Mouse (Mus musculus): ENCODE results near the gene Gmds.

Gene Gmds

DNA sequence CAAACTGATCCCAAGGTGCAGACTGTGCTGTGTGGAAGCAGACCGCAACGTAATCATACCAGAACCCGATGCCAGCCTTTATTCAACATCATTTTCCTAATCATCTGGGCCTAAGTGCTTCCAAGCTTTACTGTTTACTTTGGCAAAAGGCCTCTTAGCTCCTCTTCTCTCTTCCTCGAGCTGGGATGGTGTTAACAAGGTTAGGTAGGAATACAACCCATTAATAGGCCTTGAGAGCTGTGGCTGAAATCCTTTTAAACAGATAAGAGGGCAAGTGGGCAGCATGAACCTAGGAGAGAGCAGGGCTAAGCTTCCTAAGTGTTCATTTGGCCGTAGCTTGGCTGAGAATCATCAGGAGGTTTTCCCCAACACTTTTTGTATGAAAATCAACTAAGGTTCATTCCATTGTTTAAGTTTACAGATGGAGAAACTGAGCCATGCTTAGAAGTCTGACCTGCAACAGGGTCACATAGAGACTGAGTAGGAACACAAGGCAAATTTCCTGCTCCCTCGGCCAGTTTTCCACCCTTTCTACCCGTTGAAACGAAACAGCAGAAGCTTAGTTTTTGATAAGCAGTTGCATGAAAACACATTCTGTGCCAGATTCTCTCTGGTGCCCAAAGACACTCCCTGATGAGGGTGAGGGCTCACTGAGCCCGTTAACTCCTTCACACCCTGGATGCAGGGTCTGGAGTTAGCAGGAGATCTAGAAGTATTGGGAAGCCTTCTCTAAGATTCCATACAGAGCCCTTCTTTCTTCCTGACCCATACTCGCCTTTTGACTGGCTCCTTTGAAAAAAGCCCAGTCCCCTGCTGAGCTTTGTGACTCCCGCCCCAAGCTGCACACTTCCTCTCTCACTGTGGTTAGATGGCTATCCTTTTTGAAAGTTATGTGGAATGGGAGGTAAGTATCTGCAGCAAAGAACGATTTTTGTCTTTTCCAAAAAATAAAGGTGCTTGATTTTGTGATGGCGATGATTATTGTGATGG is 379.9 kb downstream of the Gmds start:
- intact Hi-C loops (cut with DNase I): loop anchor here (5.0 kb wide), 2 partner anchors 254 to 454 kb away; no protein-coding TSS in a partner anchor

GRCm38 (mm10) chr13:31956584-31956983 is 382.0 kb downstream of the Gmds start:
- intact Hi-C loops (cut with DNase I): loop anchor here (2.0 to 5.0 kb wide), 3 partner anchors 156 to 456 kb away; no protein-coding TSS in a partner anchor

- intact Hi-C loops (cut with DNase I): loop anchor here (2.0 to 5.0 kb wide), 3 partner anchors 155 to 456 kb away; no protein-coding TSS in a partner anchor
These were observed 382.4 kb downstream of the Gmds start for GRCm38 (mm10) chr13:31956112-31956511.

GRCm38 (mm10) chr13:31955171-31955570 is 383.4 kb downstream of the Gmds start:
- intact Hi-C loops (cut with DNase I): loop anchor here (5.0 kb wide), 2 partner anchors 257 to 457 kb away; no protein-coding TSS in a partner anchor

DNA sequence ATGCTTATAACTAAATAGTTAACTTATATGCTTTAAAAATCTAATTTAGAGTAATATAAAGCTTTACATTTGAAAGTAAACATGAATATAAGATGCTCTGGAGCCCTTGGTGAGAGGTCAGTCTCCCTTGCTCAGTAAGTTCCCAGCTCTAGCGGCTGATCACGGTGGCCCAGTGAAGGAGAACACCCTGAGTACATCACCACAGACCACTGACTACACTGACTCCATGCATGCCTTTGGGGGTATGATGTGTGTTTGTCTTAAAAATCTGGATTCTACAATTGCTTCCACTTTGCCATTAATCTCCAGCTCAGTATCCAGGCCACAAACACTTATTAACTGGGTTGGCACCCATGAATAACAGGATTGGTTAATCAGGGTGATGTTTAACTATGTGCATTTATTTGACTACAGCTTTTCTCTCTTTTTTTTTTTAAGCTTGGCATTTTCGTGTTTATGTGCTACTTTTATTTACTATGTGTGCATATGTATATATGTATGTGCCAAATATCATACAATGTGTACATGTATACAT is 393.8 kb downstream of the Gmds start:
- intact Hi-C loops (cut with DNase I): no loop called here

DNA sequence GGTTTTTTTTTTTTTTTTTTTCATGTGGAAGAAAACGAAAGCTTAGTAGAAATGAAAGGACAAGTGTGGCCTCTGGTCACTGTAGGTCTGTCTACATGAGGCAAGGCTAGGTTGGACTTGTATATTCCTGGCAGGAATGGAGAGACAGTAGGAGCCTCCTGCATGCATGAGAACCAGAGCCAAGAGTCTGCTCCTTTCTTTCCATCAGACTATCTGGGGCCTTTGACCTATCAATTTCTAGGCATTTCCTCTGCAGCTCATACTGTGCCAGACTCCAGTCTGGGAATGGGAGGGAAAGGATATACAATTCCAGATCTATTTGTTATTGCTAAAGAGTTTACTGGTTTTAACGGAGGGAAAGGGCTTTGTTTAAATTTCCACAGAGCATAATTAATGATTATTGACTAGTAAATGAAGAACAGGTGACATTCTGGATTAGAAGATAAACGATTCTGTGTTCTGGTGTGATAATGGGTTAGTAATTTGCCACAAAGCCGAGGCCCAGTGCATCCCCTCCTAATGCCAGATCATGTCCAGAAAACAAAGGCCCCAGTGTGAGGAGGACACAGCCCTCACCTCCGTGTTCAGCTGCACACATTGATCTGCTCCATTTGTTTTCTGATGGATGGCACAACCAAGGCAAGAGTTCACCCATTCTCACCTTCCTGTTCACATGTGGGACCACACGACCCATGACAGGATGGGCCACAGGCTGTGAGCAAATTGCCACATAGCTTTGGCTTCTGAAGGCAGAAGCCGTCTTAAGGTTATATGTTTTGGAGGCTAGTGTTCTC is 394.9 kb downstream of the Gmds start:
- intact Hi-C loops (cut with DNase I): no loop called here

GRCm38 (mm10) chr13:31929299-31929698 is 409.2 kb downstream of the Gmds start:
- intact Hi-C loops (cut with DNase I): no loop called here

DNA sequence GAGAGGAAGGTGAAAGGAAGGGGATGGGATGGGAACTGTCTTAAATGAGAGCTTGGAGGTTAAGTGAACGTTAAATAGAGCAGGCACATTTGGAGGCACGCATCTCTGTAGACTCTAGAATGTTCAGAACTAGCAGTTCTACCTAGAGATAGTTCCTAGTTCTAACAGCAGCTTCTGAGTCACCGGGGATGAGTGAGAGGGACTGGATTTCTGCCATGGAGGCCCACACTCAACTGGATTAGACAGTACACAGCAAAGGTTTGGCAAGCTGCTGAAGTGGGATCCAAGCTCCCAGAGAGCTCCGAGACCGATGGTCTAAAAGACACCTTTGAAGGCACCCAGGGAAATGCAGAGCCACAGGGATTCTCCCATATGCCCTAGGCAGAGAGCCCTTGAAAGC is 411.9 kb downstream of the Gmds start:
- intact Hi-C loops (cut with DNase I): no loop called here

DNA sequence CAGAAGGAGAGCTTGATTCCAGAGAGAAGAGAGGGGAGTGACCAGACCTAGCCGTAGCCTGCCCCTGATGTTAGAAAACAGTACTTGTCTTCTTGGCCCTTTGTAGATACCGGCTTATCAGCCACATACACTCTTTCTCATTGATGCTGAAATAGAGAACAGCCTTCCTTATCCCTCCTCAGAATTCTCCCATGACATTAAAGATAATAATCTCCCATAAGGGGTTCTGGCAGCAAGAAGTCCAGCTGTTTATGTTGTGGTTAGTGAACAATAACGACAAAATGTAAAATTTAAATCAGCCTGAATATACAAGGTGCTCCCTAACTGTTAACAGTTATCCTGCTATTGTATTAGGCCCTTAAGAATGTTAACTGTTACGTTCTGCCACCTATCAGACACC is 414.0 kb downstream of the Gmds start:
- intact Hi-C loops (cut with DNase I): no loop called here

DNA sequence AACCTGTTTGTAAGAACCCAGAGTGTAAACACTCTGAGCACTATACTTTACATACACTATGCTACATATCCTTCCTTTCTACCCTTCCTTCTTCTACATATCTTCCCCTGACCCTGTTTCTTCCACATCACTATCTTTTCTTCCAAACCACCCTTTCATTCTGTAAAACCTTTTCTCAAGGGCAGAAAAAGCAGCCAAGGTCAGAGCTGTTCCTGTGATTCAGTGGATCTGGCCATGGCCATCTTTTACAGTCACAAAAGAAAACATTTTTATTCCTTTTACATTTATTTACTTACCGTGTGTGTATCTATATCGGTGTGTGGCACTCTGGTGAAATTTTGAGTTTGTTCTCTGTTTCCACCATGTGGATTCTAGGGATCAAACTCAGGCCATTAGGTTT is 418.8 kb downstream of the Gmds start:
- intact Hi-C loops (cut with DNase I): no loop called here

- intact Hi-C loops (cut with DNase I): no loop called here
These were observed 421.2 kb downstream of the Gmds start for GRCm38 (mm10) chr13:31917387-31917786.

GRCm38 (mm10) chr13:31915748-31916147 is 422.8 kb downstream of the Gmds start:
- intact Hi-C loops (cut with DNase I): no loop called here

DNA sequence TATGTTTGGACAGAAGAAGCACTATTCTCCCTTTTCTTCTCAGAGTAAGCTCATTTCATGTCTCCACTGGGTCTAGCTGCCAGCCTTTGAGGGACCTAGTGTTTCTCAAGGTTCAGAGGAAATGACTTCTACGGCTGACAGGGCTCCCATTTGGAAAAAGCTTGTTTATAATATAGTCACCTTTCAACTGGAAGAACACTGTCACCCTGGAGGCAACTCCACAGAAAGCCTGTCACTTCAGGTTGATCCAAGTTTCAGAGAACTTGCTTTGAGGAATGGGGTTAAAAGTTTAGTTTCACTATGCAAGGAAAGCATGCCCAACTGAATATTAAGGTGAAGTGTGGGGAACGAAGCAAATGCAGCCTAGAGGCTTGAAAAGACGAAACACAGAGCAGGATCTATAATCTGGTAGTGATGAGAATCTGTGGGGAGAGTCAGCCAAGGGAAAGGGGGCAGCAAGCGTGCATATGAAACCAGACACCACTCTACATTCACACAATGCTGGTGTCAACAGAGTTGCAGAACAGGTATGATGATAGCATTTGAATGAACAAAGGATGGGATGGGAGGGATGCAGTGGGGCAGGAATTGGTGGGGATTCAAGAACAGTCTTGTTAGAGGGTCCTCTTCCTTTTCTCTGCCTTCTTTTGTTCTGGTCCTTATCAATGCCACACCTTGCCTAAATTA is 423.5 kb downstream of the Gmds start:
- intact Hi-C loops (cut with DNase I): no loop called here

DNA sequence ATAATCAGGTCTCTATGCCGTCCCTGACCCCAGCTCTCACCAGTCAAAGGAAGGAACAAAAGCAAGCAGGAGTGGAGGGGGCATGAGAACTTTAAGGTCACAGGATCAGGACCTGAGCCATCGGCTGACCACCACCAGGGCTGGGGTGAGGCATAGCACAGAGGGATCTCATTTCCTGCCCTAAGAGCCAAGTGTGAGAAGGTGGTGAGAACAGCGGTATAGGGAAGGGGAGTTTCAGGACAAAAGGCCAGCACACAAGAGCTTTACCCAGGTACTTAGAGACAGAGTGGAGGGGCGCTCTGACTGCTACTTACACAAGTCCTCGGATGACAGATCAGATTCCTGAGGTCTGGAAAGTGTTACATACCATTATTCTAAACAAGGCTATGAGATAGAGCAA is 426.6 kb downstream of the Gmds start:
- intact Hi-C loops (cut with DNase I): no loop called here

DNA sequence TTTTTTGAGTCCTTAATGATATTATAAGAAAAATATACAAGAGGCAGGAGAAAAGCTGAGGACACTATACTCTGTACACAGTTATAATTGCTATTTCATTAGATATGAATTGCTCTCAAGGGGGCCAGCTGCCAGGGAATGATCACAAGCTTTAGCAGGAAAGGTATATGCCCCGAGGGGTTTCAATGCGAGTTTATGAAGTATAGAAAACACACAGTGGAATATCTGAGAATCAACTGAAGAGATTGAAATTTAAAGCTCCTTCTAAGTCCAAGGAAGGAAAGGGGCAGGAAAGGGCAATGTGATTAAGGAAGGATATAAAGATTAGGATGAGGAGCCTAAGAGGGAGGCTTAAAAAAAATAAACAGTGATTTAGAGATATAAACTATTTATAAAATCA is 427.2 kb downstream of the Gmds start:
- intact Hi-C loops (cut with DNase I): no loop called here

DNA sequence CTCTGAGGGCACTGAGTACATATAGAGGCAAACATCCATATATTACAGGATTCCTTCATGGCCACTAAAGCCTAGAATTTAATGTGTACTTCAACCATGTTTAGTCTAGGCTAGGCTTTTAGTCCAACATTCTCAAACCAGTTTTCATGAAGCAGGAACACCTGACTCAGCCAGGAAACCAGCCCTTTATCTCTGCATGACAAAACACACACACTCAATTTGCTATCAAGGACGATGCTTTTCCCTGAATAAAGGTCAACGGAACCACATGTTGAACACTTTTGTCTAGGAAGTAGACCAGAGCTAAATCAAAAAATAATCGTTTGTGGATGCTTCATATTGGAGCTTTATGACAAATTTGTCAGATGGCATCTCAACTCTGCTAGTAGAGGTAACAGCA is 429.5 kb downstream of the Gmds start:
- intact Hi-C loops (cut with DNase I): no loop called here

DNA sequence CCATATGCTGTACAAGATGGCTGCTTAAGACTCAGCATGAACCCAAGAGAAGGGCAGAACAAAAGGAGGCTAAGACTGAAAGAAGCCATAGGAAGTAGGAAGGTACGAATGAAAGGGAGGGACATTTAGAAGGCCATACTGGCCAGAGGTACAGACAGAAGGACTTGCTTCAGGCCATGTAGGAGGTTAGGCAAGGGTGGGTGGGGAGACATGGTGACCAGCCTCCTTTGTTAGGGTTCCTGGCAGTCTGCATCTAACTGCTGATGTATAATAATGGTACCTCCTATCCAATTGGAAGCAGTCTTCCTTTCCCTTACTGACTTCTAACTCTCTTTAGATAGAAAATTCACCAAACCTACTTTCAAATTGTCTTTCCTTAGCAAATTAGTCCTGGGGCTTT is 432.0 kb downstream of the Gmds start:
- intact Hi-C loops (cut with DNase I): no loop called here

DNA sequence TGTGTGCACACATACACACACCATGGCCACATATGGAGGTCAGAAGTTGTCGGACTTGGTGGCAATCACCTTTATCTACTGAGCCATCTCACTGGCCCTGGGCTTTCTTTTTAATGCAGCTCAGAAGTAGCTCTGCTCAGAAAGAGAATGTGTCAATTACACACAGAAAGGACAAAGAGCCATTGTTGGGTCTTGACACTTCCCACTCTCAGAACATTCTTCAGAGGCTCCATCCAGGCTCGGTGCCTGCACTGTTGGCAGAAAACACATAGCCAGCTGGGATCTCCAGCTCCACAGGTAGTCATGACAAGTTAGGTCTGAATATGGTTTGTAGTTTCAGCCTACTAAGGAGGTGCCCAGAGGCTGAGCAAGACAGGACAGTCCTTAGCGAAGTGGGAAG is 438.3 kb downstream of the Gmds start:
- intact Hi-C loops (cut with DNase I): no loop called here

GRCm38 (mm10) chr13:31899392-31899791 is 439.1 kb downstream of the Gmds start:
- intact Hi-C loops (cut with DNase I): loop anchor here (5.0 kb wide), 1 partner anchor 77 kb away; no protein-coding TSS in a partner anchor

- intact Hi-C loops (cut with DNase I): loop anchor here (5.0 kb wide), 1 partner anchor 75 kb away; no protein-coding TSS in a partner anchor
These were observed 441.0 kb downstream of the Gmds start for GRCm38 (mm10) chr13:31897493-31897892.

DNA sequence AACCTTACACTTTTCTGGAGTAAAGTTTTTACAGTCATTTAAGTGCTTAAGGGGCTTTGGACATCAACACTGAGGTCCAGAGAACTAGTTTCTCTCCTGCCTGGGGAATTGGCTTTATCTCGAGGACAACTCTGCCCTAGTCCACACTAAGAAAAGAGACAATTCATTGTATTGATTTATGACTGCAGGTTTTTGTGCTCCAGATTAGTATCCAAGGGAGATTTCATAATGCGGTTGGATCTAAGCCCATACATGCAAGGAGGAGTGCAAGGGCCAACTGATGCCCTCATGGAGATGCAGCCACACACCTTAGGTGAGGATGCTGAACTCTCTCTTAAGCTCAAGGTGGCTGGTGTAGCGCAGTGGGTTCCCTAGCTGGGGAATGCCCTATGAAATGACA is 444.0 kb downstream of the Gmds start:
- intact Hi-C loops (cut with DNase I): no loop called here
